Mouse (Mus musculus) heart, adult 2 months (tissue): ENCODE measurements around the gene Efemp2.

ENCODE experiments used
- CTCF ChIP-seq: fragments of 200-600 bp; IDR thresholded peaks from 2 replicates; pipeline ENCODE4 v1.8.1; 2022; ENCODE audit warnings: antibody characterized with exemption, mild to moderate bottlenecking, moderate library complexity
- EP300 ChIP-seq: fragments of 200-500 bp; IDR thresholded peaks from 2 replicates; pipeline ENCODE4 v1.6.1; 2011; ENCODE audit warnings: low read depth, low read length, control low read depth; ENCODE audit not compliant: insufficient read depth
- POLR2A ChIP-seq: fragments of 200-500 bp; IDR thresholded peaks from 2 replicates; pipeline ENCODE4 v1.6.1; 2011; ENCODE audit warnings: mild to moderate bottlenecking, low read depth, low read length, control low read depth; ENCODE audit not compliant: insufficient read depth

DNA sequence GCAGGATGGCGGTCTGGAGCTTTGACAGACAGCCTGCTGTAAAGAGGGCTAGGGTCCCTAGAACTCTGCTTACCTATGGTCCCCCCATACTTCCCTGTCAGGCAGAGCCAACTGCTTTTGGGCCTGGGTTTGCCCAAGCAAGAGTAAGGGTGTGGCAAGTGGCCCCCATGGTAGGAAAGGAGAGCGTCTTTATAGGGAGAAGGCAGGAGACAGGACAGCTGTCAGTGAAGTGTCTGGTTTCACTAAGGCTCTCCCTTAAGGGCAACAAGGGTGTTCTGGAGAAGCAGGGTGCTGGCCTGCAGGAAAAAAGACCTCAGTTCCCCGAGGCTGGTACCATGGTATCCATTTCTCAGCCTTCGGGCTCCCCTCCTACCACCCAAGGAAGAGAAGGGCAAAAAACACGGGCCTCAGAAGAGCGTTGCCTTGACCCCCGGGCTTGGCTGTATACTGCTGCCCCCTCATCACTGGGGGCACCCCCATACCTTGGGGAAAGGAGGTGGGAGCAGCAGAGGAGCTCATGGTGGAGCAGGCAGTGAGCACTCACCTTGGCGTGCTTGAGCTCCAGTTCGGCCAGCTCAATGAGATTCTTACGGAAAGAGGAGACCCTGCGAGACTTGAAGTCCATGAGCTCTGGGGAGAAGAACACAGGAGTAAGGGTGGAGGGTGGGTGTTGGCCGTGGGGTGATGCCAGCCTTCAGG, 21.7 kb downstream of the Efemp2 start:
- no peak for TF ChIP-seq CTCF
- no peak for TF ChIP-seq POLR2A
- no peak for TF ChIP-seq EP300
